Mouse (Mus musculus): ENCODE data around the gene Ddx23.

GRCm38 (mm10) chr15:98606739-98607138, 56.0 kb downstream of the Ddx23 start:
- no peak for TF ChIP-seq CTCF (IDR thresholded peaks at IDR 0.05; ENCODE audit: control insufficient read depth, insufficient read depth, insufficient read length)
- TF ChIP-seq MAX (IDR thresholded peaks at IDR 0.05) = no peak
- TF ChIP-seq CEBPB (IDR thresholded peaks at IDR 0.05; ENCODE audit: low read depth) = no peak
- TF ChIP-seq USF1 (IDR thresholded peaks at IDR 0.05; ENCODE audit: low read depth) = no peak
